Mouse (Mus musculus) cerebellum, postnatal 10 days (tissue): ENCODE data around the gene Cpm.

Experiments
- DNase-seq, 2 experiments: peaks; one replicate each; pipeline ENCODE4 v3.0.0; 2021; ENCODE audit warnings: mixed read lengths in 2 of 2

Gene Cpm

GRCm38 (mm10) chr10:117676644-117677313 lies 47.5 kb downstream of the Cpm start:
- DNase-seq: peak; percentile 64 to 78

DNA sequence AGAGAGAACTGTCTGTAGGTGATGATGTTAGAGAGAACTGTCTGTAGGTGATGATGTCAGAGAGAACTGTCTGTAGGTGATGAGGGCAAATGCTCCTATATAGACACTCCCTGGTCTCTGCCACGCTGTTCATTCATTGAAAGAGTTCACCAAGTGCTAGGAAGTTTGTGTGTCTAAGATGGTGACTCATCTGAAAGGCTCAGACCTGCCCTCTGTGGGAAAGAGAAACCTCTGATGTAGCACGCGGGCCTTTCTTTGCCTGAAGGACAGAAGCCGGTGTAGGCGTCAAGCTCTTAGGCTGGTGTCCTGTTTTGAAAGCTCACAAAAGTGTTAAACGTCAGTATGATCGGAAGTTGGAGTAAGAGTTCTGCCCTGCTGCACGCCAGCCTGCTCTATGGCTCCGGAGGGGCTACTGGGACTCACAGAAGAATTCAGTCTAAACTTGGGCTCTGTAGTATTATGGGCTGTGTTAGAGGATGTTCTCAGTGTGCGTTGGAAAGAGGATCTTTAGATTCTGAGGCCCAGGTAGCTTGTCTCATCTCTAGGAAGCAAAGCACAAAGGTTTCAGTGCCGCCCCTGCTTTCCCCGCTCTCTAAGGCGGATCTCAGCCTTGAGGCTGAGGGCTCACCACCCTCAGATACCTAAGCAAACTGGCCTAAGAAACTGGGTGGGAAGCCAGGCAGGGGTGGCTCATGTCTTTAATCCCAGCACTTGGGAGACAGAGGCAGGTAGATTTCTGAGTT lies 48.4 kb downstream of the Cpm start:
- no peak for DNase-seq

GRCm38 (mm10) chr10:117678357-117678756 lies 49.1 kb downstream of the Cpm start:
- DNase-seq: no peak

- DNase-seq: no peak
Measured at GRCm38 (mm10) chr10:117679029-117679686, 49.9 kb downstream of the Cpm start.

GRCm38 (mm10) chr10:117679963-117680473 lies 50.7 kb downstream of the Cpm start:
- DNase-seq: no peak

DNA sequence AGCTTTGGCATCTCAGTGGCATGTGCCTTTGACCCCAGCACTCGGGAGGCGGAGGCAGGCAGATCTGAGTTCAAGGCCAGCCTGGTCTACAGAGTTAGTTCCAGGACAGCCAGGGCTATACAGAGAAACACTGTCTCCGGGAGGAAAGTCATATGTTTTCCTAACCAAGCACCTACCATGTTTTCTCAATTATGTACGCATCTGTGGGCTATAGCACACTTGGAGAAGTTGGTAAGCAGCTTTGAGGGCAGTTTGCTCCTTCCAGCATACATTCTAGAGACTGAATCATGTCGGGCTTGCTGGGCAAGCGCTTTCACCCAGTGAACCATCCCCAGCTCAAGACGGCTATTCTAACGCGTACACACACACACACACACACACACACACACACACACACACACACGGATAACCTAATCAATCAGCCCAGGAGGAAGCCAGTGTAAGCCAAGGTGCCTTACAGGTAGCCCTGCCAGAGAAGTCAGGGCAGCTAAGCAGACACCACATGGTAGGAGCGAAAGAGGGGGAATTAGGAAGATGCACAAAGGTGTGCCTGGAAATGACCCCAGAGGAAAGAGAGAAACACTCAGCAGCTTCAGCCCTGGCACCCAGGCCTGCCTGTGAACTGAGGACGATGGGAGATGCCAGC lies 51.7 kb downstream of the Cpm start:
- DNase-seq: no peak

DNA sequence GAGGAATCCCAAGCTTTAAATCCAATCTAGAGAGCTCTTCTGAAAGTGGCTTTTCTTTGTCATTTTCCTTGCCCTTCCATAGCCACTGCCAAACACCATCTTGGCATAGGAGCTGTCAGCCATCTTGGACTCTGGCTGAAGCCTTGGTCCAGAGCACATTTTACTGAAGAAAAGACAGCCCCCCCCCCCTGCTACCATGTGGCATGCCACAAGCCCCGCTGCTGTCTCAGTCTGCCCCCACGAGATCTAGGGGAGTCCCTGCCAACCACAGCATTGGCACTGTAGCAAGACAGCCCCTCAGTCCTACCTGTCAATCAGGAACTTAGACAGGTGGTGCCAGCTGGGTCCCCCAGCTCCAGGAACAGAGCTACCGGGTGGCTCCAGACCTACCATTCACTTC lies 52.2 kb downstream of the Cpm start:
- DNase-seq: peak; percentile 16 to 27

GRCm38 (mm10) chr10:117681999-117682857 lies 52.9 kb downstream of the Cpm start:
- DNase-seq: peak; percentile 66 to 73

DNA sequence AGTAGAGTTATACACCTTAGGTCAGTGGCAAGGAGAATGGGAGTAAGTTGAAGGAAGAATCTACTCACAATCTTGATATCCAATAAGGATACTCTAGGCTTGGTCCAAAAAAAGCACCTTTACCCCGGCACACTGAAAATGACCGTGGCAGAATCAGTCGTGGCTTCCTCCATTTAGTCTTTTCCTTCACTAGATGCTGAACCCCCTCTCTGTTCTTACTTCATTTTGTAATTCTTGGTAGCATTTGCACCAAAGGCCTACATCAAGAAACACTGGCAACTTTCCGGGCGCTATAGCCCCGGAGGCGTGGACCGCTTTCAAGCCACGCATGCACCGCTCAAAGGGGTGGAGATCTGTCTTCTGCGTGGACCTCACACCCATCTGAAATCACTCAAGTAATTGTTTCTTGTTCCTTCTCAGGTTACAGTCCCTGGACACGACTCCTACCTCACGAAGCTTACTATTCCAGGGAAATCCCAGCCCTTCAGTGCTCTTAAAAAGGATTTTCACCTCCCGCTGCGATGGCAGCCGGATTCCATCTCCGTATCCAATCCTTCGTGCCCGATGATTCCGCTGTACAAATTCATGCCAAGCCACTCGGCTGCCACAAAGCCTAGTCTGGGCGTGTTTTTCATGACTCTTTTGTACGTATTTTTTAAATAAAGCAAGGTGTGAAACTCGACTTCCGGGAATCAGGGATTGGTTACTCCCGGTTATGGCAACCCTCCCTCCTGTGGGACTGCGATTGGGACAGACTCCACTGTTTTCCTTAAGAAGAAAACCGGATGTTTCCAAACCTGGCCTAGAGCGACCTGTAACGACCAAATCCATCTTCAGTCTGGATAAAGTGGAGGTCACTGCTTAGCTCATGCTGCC lies 53.8 kb downstream of the Cpm start:
- DNase-seq: no peak

DNA sequence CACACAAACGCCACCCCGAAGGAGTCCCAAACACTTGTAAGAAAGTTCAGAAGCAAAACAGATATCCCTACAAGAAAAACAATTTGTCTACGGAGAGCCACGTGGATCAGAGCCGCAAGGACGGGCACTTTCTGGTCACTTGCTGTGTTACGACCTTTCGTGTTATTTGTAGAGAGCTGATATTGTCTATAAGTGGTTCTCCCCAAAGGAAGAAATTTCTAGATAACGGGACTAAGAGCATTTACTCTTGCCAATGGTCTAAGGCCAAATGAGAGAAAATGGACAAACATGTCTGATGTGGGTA lies 54.4 kb downstream of the Cpm start:
- DNase-seq: no peak

DNA sequence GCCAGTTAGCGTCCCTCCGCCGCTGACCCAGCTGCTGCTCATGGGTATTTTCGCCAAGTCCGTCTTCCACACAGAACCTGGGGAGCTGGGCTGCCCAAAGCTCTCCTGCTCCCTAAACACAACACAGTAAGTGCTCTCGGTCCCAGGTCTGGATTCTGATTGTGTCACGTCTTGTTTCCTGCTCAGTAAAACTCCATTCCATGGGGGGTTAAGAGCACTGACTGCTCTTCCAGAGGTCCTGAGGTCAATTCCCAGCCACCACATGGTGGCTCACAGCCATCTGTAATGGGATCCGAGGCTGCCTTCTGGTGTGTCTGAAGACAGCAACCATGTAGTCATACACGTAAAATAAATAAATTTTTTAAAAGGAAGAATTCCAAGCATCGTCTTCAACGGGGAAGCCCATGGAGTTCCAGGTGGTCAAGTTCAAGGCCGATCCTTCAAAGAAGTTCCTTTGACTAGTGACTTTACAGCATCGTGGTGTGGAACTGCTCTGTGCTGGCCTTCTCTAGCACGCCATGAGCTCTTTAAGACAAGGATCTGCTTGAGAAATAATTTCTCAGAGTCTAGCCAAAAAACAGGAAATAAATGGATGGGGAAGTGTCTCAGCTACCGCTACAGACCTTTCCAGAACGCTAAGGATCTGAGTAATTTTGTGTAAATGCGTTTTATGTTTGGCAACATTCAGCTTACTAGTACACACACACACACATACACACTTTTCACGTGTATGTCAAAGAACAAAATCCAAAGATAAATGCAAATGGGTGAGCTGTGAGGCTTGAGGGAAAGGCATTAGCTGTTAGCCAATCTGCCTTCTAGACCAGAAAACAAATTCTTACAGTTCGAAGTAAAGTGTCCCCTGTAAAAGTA lies 55.2 kb downstream of the Cpm start:
- no peak for DNase-seq

DNA sequence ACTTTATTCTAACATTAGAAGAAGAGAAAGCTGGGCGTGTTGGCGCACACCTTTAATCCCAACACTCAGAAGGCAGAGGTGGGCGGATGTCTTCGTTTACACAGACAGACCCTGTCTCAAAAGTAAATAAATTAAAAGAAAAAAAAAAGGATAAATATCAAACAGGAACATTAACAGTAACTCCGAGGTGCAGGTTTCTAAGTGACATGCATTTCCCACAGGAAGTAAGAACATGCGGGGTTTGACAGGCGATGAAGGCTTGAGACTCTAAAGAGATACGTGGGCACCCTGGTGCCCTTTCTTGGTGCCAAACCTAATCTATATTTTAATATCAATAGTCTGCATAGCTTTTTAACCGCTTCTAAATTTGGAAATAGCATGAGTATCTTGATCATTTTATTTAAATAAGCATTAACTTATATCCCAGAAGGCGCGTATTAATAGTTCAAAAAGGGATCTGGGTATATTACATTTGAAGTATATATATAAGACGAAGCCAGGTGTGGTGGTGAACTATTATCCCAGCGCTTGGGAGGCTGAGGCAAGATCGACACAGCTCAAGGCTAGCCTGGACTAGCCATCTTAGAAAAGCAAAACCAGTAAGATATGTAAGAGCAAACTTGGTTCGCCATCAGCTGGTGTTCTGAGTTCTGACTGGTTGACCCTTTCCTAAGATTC lies 56.0 kb downstream of the Cpm start:
- no peak for DNase-seq

DNA sequence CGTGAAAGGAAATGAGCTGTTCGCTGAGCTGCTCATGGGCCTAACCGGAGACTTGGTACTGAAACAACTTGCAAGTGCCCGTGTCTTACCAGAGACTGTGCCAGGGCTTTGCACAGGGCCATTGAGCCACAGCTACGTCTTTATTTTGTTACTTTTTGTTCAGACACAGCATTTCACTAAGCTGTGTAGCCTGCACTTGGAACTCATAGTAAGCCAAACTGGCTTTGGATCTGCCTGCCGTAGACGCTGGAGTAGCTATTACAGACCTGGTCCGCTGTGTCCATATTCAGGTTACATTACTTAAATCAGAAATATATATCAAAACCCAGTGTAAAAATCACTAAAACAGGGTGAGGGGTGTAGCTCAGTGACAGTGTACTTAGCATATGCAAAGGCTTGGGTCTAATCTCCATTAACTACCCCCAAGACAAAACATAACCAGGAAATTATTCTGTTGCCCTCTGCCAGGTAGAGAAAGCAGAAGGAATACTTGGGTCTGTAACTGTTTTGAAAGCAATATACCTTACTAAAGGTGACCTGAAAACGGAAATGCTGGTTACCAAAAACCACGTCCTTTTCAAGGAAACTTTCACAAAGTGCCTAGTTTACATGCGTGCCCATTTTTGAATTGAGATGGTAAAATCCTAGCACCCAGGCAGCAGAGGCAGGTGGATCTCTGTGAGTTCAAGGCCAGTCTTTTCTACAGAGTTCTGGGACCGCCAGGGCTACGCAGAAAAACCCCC lies 56.7 kb downstream of the Cpm start:
- DNase-seq: no peak

- no peak for DNase-seq
Measured at GRCm38 (mm10) chr10:117687018-117687417, 57.7 kb downstream of the Cpm start.

DNA sequence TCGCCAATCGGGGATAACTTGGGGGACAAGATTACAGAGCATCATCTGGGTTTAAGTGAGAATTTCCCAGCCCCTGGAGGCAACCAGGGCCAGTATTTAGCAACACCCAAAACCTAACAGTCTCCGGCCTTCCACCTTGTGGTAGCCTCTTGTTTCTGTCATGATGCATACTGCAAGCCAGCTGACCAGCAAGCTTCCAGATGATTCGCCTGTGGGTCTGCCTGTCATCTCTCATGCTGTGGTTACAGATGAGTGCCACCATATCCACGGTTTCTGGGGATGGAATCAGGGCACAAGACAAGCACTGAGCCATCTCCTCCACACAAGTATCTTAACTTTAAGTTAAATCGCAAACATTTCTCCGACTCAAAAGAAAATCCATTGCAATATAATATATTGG lies 58.3 kb downstream of the Cpm start:
- DNase-seq: no peak

DNA sequence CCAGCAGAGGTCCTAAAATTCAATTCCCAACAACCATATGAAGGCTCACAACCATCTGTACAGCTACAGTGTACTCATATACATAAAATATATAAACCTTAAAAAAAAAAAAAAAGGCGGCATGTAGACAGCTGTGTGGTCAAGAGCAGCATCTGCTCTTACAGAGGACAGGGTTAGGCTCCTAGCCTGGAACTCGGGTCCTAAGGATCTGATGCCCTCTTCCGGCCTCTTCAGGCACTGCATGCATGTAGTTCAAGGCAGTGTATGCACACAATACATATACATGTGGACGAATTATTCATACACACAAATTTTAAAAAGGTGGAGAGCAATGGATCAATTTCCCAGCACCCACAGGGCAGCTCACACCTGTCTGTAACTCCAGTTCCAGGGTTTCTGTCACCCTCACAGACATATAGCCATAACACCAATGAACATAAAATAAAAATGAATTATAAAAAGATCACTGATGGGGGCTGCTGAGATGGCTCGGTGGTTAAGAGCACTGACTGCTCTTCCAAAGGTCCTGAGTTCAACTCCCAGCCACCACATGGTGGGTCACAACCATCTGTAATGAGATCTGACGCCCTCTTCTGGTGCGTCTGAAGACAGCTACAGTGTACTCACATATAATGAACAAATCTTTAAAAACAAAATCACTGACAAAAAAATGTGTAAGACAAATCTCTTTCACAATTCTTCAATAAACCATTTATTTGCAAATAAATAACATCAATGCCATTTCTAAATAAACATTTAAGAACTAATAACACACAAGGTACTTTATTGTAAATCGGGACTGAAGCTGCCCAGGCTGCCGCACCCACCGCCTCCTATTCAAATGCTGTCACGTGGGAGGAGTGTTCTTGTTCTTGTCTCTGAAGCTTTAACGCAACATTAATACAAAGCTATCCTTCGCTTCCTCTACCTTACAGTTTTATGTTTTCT lies 59.2 kb downstream of the Cpm start:
- peak; percentile 39 to 45 for DNase-seq

GRCm38 (mm10) chr10:117689297-117690100 lies 60.2 kb downstream of the Cpm start:
- no peak for DNase-seq
